Mouse (Mus musculus) MN1 (cell line): Measurements from ENCODE around the gene Ddx3y.

Experiments used
- DNase-seq: peaks from one replicate; pipeline ENCODE4 v3.0.0-alpha.2; 2016; ENCODE audit warnings: low spot score

Ddx3y gene

GRCm38 (mm10) chrY:1286171-1286795 lies at the start of gene Ddx3y:
TSS of gene Ddx3y (minus strand) at chrY:1286629.
- DNase-seq: no peak

GRCm38 (mm10) chrY:1293708-1294107 lies 7.3 kb upstream of the Ddx3y start:
- no peak for DNase-seq

GRCm38 (mm10) chrY:1285735-1286134 lies 694 bp downstream of the Ddx3y start:
- DNase-seq: no peak

DNA sequence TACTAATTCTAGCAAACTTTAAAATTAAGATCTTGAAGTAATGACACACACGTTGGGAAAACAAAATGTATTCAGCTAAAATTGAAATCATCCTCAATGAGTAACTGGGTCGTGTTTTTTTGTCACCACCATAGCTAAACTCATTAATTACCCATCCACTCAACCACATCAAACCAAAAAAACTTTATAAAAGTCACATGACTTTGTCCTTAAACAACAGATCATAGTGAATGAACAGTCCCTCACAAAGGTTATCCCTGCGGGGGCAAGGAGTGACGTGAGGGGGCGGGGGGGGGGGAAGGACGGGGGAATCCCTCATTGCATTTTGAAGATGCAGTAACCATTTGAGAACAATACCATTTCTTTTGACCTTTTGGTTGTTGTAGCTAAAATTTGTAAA lies 40.3 kb downstream of the Ddx3y start:
- no peak for DNase-seq

- DNase-seq: no peak
Measured at GRCm38 (mm10) chrY:1245426-1245863, 41.0 kb downstream of the Ddx3y start, which contains the start of gene Uty. TSS of gene Uty (minus strand) at chrY:1245759.

GRCm38 (mm10) chrY:1244940-1245339 lies 41.5 kb downstream of the Ddx3y start:
- no peak for DNase-seq

- no peak for DNase-seq
Measured at GRCm38 (mm10) chrY:1244421-1244820, 42.0 kb downstream of the Ddx3y start.

GRCm38 (mm10) chrY:1220001-1220400 lies 66.4 kb downstream of the Ddx3y start:
- DNase-seq: no peak
